Mouse (Mus musculus) embryonic facial prominence, embryonic 11.5 days (tissue): Measurements from ENCODE around the gene Rock2. TPM values are rescaled to one million over a fixed set of nuclear protein-coding genes. Genes with fewer than 3 reads are reported as not detected.

Source experiments
- ATAC-seq: fragments of 200-750 bp; cut with Nextera tagmentation; replicated peaks from 2 replicates; pipeline ENCODE4 v1.8.0; 2017; ENCODE audit warnings: low read depth; ENCODE audit not compliant: insufficient number of reproducible peaks, low FRiP score, low TSS enrichment
- DNase-seq: peaks from one replicate; pipeline ENCODE4 v3.0.0-alpha.2; 2015; ENCODE audit warnings: low spot score
- H3K27ac ChIP-seq: fragments of 300-500 bp; sonication (generic); replicated peaks from 2 replicates; pipeline ENCODE4 v1.5.1; 2014; ENCODE audit warnings: mild to moderate bottlenecking, low read depth, low read length, control low read depth
- H3K27me3 ChIP-seq: fragments of 300-500 bp; sonication (generic); 2 replicates; pipeline ENCODE4 v1.6.1; 2014; ENCODE audit warnings: mild to moderate bottlenecking, low read length, moderate library complexity, mixed read lengths; ENCODE audit not compliant: control insufficient read depth, insufficient read depth
- H3K36me3 ChIP-seq: fragments of 300-500 bp; sonication (generic); replicated peaks from 2 replicates; pipeline ENCODE4 v1.6.1; 2014; ENCODE audit warnings: low read depth, mild to moderate bottlenecking, low read length, moderate library complexity, mixed read lengths; ENCODE audit not compliant: control insufficient read depth, insufficient read depth
- H3K4me1 ChIP-seq: fragments of 300-500 bp; sonication (generic); 2 replicates; pipeline ENCODE4 v1.6.1; 2014; ENCODE audit warnings: low read length, mixed read lengths; ENCODE audit not compliant: control insufficient read depth, insufficient read depth
- H3K4me2 ChIP-seq: fragments of 300-500 bp; sonication (generic); 2 replicates; pipeline ENCODE4 v1.6.1; 2014; ENCODE audit warnings: low read depth, mild to moderate bottlenecking, control low read depth, low read length, moderate library complexity
- H3K4me3 ChIP-seq: fragments of 300-500 bp; sonication (generic); 2 replicates; pipeline ENCODE4 v1.5.1; 2014; ENCODE audit warnings: low read depth, low read length, control low read depth
- H3K9ac ChIP-seq: fragments of 300-500 bp; sonication (generic); replicated peaks from 2 replicates; pipeline ENCODE4 v1.6.1; 2014; ENCODE audit warnings: mild to moderate bottlenecking, control low read depth, low read length
- H3K9me3 ChIP-seq: fragments of 300-500 bp; sonication (generic); replicated peaks from 2 replicates; pipeline ENCODE4 v1.6.1; 2016; ENCODE audit warnings: mild to moderate bottlenecking, low read length, inconsistent platforms, mixed read lengths; ENCODE audit not compliant: control insufficient read depth
- WGBS: fragments of 180-500 bp; shearing (Covaris S2); extraction: QIAGEN DNeasy Blood & Tissue Kit; methylation state at CpG from one replicate; pipeline ENCODE4 v1.1.7; 2014; 5-methylcytosine and 5-hydroxymethylcytosine counted together
- polyA plus RNA-seq: library from polyadenylated mRNA; unstranded; fragments of >200 nt; fragmentation: Nextera tagmentation; extraction: Ambion mirVana; gene quantifications from 2 replicates; pipeline ENCODE4 v1.2.1, GENCODE M21; 2014

The Rock2 gene
- polyA plus RNA-seq, 1 experiment from 2014 or later = 13.6 TPM

DNA sequence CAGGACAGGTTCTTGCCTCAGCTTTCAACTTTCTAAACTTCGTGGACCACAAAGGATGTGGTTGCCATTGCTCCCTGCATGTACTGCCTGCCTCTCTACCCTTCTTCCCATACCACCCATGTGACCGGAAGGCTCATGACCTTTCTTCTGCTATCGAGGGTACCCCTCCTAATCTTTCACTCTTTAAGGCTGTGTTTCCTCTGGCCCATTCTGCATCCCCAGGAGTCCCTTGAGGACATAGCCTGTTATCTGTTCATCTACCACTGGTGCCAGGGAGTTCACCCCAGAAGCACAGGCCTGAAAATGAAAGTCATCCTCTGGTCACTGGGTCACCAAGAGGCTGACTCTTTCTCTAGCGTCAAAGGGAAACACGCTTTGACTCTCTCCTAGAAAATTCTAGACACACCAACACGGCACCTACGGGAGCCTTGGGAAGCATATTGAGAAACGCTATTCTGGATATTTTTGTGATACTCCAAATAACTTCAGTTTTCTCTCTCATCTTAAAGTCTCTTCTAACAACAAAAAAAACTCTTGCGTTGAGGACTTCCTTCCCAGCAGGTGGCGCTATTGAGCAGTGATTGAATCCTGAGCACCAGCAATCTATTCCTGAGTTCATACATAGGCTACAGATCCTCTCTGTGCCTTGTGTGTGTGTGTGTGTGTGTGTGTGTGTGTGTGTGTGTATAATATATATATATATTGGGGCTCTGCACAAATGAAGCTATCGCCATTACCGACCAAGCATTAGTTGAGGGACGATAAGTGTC is 138.2 kb downstream of the Rock2 start:
- Histone ChIP-seq H3K9ac (no peak overlapping the region), H3K27me3 (no peaks in the 10 kb centered on the region), H3K4me2 (no peak overlapping the region), H3K36me3 (no peaks in the 10 kb centered on the region), H3K4me3 (no peak overlapping the region), H3K9me3 (no peaks in the 10 kb centered on the region), H3K4me1 (no peaks in the 10 kb centered on the region), H3K27ac (no peak overlapping the region)
- ATAC-seq = no peak
- peak; percentile 91 for DNase-seq
- WGBS = 43% methylated on average over 13 of the region's 13 CpGs

- ATAC-seq (no peak), DNase-seq (no peak)
- 83% methylated on average over 9 of the region's 9 CpGs for WGBS
- Histone ChIP-seq H3K4me2 (no peak overlapping the region), H3K27me3 (no peaks in the 10 kb centered on the region), H3K4me1 (no peaks in the 10 kb centered on the region), H3K9ac (no peak overlapping the region), H3K4me3 (no peak overlapping the region), H3K9me3 (no peaks in the 10 kb centered on the region), H3K27ac (no peak overlapping the region), H3K36me3 (no peaks in the 10 kb centered on the region)
Observed at GRCm38 (mm10) chr12:17033464-17033841, 138.8 kb downstream of the Rock2 start.

DNA sequence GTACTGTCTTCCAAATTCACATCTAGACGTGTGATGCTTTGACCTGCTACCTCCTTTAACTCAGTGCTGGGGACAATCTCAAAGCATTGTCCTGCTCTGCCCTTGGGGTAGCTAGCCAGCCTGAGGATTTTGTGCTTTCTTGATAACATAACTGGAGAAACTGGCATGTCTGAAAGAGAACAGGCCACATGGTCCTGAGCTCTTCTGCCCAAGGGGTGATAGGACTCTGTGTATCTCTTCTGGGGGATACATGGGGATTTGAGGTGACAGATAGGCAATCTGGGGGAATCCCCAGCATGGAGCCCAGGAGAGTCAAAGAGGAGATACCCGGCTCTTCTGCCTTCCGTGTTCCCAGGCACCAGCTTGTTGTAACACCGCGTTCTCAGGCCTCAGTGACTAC is 140.0 kb downstream of the Rock2 start:
- no peaks in the 10 kb centered on the region for H3K36me3 ChIP-seq
- H3K9me3 ChIP-seq = no peaks in the 10 kb centered on the region
- ATAC-seq = no peak
- WGBS = 87% methylated on average over 5 of the region's 5 CpGs
- H3K27ac ChIP-seq = no peak overlapping the region
- no peak for DNase-seq
- H3K9ac ChIP-seq = no peak overlapping the region
- no peak overlapping the region for H3K4me2 ChIP-seq
- H3K4me1 ChIP-seq = no peaks in the 10 kb centered on the region
- no peak overlapping the region for H3K4me3 ChIP-seq
- no peaks in the 10 kb centered on the region for H3K27me3 ChIP-seq

DNA sequence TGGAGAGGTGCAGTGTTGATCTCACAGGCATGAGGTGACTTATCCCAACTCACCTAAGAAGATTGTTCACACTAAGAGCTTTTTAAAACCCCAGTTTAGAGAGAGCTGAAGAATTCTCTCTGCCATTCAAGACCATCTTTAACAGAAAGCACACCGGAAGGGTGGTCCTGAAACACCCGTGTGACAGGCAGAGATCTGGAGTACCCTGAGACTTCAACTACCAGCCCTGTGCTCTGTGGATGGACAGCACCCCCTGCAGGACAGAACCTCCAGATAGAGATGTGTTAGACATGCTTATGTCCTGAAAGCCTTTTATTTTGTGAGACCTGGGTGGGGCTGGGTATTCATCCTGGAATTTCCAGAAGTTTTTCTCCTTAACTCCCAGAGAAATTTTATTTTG is 140.4 kb downstream of the Rock2 start:
- no peaks in the 10 kb centered on the region for H3K27me3 ChIP-seq
- ATAC-seq = no peak
- H3K36me3 ChIP-seq = no peaks in the 10 kb centered on the region
- 68% methylated on average over 2 of the region's 2 CpGs for WGBS
- DNase-seq = peak; percentile 47
- no peak overlapping the region for H3K4me3 ChIP-seq
- H3K4me1 ChIP-seq = no peaks in the 10 kb centered on the region
- H3K4me2 ChIP-seq = no peak overlapping the region
- H3K27ac ChIP-seq = no peak overlapping the region
- no peaks in the 10 kb centered on the region for H3K9me3 ChIP-seq
- H3K9ac ChIP-seq = no peak overlapping the region

DNA sequence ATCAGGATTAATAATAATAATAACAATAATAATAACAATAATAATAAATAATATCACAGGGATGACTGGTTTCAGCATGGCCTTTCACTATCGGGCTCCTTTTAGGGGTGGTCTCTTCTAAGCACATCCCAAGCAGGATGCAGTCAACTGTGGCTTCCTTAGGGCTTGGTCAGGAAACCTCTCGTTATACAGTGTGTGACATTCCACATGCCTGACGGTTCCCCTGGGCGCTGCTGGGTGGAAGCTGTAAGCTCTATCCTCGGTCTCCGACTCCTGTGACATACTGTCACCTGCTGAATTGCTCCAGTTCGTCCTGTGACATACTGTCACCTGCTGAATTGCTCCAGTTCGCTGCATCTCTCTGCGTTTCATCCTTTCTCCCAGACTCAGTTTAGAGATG is 141.8 kb downstream of the Rock2 start:
- Histone ChIP-seq H3K36me3 (no peaks in the 10 kb centered on the region), H3K4me3 (no peak overlapping the region), H3K4me1 (no peaks in the 10 kb centered on the region), H3K27me3 (no peaks in the 10 kb centered on the region), H3K4me2 (no peak overlapping the region), H3K27ac (no peak overlapping the region), H3K9me3 (no peaks in the 10 kb centered on the region), H3K9ac (no peak overlapping the region)
- ATAC-seq (no peak), DNase-seq (no peak)
- 61% methylated on average over 9 of the region's 9 CpGs for WGBS

DNA sequence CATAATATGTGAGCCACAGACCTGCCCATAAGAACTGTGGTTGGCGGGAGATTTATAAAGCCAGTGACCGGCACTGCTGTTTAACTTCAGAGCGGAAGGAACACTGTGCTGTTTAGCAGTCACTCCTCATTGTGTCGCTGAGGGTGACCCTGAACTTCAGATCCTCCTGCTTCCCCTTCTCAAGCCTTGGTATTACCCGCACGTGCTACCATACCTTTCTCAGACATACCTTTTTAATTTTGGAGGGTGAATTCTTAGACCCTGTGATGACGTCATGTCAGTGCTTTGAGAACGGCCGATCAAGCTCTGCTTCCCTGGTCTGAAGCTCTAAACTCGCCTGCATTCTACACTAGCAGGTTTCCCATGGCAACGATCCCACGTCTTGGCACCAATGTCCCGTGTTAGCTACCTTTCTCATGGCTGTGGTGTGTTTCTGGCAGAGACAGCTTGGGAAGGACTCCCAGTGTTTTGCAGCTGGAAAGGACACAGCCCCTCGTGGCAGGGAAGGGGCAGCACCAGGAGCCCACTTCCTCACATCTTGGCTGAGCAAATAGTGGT is 142.4 kb downstream of the Rock2 start:
- H3K4me2 ChIP-seq = no peak overlapping the region

More for the DNA sequence above, 142.4 kb downstream of the Rock2 start:
- Histone ChIP-seq H3K9ac (no peak overlapping the region), H3K4me1 (no peaks in the 10 kb centered on the region), H3K36me3 (no peaks in the 10 kb centered on the region), H3K9me3 (no peaks in the 10 kb centered on the region), H3K4me3 (no peak overlapping the region), H3K27me3 (no peaks in the 10 kb centered on the region), H3K27ac (no peak overlapping the region)
- DNase-seq (no peak), ATAC-seq (no peak)
- 68% methylated on average over 14 of the region's 14 CpGs for WGBS

Other genes with a start within 250 kb of the Rock2 start
- gene Ntsr2, start 241.5 kb upstream of the Rock2 start, polyA plus RNA-seq = not detected in 2 replicates
- gene Greb1, start 94.0 kb upstream of the Rock2 start, polyA plus RNA-seq = 5.0 and 7.8 TPM in 2 replicates
- gene E2f6, start 83.9 kb upstream of the Rock2 start, polyA plus RNA-seq = 85.5 and 87.6 TPM in 2 replicates
- gene Pqlc3, start 105.5 kb downstream of the Rock2 start, polyA plus RNA-seq = 3.8 and 4.9 TPM in 2 replicates
- gene 2410004P03Rik, start 116.8 kb downstream of the Rock2 start, polyA plus RNA-seq = 0.29 and 1.3 TPM in 2 replicates